Mouse (Mus musculus) embryonic facial prominence, embryonic 13.5 days (tissue): ENCODE results near the gene Tekt4. TPM values are rescaled to one million over a fixed set of nuclear protein-coding genes. Genes with fewer than 3 reads are reported as not detected.

Experiments used
- ATAC-seq: fragments of 200-750 bp; cut with Nextera tagmentation; 2 replicates; pipeline ENCODE4 v1.8.0; 2017; ENCODE audit warnings: low read depth; ENCODE audit not compliant: insufficient number of reproducible peaks, insufficient read depth, low FRiP score, low TSS enrichment
- H3K27ac ChIP-seq: fragments of 300-500 bp; sonication (generic); 2 replicates; pipeline ENCODE4 v1.5.1; 2015; ENCODE audit warnings: moderate library complexity, mild to moderate bottlenecking, inconsistent platforms
- H3K27me3 ChIP-seq: fragments of 300-500 bp; sonication (generic); 2 replicates; pipeline ENCODE4 v1.6.1; 2015; ENCODE audit warnings: mild to moderate bottlenecking, inconsistent platforms
- H3K36me3 ChIP-seq: fragments of 300-500 bp; sonication (generic); 2 replicates; pipeline ENCODE4 v1.6.1; 2015; ENCODE audit warnings: mild to moderate bottlenecking, inconsistent platforms
- H3K4me1 ChIP-seq: fragments of 300-500 bp; sonication (generic); 2 replicates; pipeline ENCODE4 v1.6.1; 2015; ENCODE audit warnings: inconsistent platforms
- H3K4me2 ChIP-seq: fragments of 300-500 bp; sonication (generic); 2 replicates; pipeline ENCODE4 v1.6.1; 2015; ENCODE audit warnings: moderate library complexity, mild to moderate bottlenecking, inconsistent platforms
- H3K4me3 ChIP-seq: fragments of 300-500 bp; sonication (generic); 2 replicates; pipeline ENCODE4 v1.5.1; 2015; ENCODE audit warnings: mild to moderate bottlenecking, inconsistent platforms
- H3K9ac ChIP-seq: fragments of 300-500 bp; sonication (generic); 2 replicates; pipeline ENCODE4 v1.6.1; 2015; ENCODE audit warnings: mild to moderate bottlenecking, inconsistent platforms
- H3K9me3 ChIP-seq: fragments of 300-500 bp; sonication (generic); 2 replicates; pipeline ENCODE4 v1.6.1; 2016; ENCODE audit warnings: inconsistent platforms
- WGBS: fragments of 180-500 bp; shearing (Covaris S2); methylation state at CpG from one replicate; pipeline ENCODE4 v1.1.7; 2015; ENCODE audit warnings: mixed read lengths; 5-methylcytosine and 5-hydroxymethylcytosine counted together
- polyA plus RNA-seq: library from polyadenylated mRNA; unstranded; fragments of >200 nt; fragmentation: Nextera tagmentation; extraction: Ambion mirVana; gene quantifications from 2 replicates; pipeline ENCODE4 v1.2.1, GENCODE M21; 2015

Tekt4 gene
- polyA plus RNA-seq, 1 experiment from 2014 or later = not detected

DNA sequence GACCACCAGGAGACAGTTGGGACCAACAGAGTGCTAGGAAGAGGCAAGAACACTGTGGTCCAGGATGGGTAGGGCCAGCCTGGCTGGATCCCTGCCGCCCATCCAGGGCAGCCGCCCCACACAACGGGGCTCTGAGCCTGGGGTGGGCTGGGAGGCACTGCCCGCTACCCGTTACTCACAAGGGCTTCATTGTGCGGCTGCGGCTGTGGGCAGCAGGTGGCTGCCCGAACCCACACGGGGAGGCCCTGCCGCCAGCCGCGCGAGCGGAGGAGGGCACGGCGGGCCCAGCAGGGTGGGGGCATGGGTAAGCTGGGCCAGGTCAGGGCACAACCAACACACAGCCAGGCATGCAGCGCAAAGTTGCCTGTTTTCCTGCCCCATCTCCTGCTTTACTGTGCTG is 63.7 kb downstream of the Tekt4 start:
- Histone ChIP-seq H3K4me3 (no peak overlapping the region), H3K27ac (no peak overlapping the region), H3K4me2 (no peak overlapping the region), H3K9me3 (no peaks in the 10 kb centered on the region), H3K27me3 (no peaks in the 10 kb centered on the region), H3K9ac (no peak overlapping the region), H3K36me3 (no peaks in the 10 kb centered on the region), H3K4me1 (peaks cover 41% of the 10 kb centered on the region)
- WGBS = 83% methylated on average over 17 of the region's 17 CpGs
- no peak for ATAC-seq

DNA sequence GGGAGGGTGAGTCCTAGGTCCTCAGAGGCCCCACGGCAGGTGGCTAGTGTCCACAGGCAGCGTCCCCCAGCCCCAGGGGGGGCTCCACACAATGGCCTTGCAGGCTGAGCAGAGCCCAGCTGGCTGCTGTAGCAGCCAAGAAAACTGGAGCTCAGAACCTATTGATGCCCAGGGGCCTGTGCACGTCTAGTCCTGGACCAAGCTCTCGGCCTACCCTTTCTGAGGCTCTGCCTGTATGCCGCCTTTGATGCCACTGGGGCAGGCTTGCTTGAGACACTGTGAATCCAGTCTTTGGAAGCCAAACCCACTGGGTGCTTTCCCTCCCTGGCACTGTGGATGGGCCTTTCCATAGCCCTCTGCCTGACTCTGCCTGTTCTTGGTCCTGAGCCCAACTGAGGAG is 65.1 kb downstream of the Tekt4 start:
- ATAC-seq = no peak
- no peaks in the 10 kb centered on the region for H3K27me3 ChIP-seq
- H3K9ac ChIP-seq = peak overlapping the region; percentile 12; the same call in 1 of the 2 replicates
- WGBS = 76% methylated on average over 5 of the region's 5 CpGs
- no peaks in the 10 kb centered on the region for H3K36me3 ChIP-seq
- H3K4me1 ChIP-seq = peaks cover 55% of the 10 kb centered on the region
- H3K27ac ChIP-seq = peak overlapping the region; percentile 75
- no peak overlapping the region for H3K4me3 ChIP-seq
- H3K9me3 ChIP-seq = no peaks in the 10 kb centered on the region
- no peak overlapping the region for H3K4me2 ChIP-seq

DNA sequence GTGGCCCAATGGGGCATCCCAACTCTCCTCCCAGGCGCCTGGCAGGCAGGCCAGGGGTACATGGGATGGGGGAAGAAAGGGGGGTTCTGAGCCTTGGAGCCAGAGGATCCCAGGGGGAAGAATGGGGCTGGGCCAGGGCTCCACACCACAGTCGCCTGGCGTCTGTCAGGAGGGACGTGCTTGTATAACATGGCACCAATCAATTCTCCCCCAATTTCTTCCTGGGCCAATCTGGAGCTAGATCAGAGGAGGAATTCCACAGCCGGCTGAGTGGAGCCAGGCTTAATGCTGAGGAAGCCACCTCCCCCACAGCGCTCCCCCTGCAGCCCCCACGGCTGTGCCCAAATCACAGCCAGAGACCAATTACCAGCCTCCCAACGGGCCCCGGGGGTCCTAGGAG is 66.1 kb downstream of the Tekt4 start:
- H3K4me3 ChIP-seq = no peak overlapping the region
- H3K27me3 ChIP-seq = no peaks in the 10 kb centered on the region
- peaks cover 61% of the 10 kb centered on the region for H3K4me1 ChIP-seq
- H3K9ac ChIP-seq = peak overlapping the region; percentile 21; the same call in 1 of the 2 replicates
- H3K27ac ChIP-seq = peak overlapping the region; percentile 75
- no peaks in the 10 kb centered on the region for H3K9me3 ChIP-seq
- H3K36me3 ChIP-seq = no peaks in the 10 kb centered on the region
- 23% methylated on average over 9 of the region's 9 CpGs for WGBS
- H3K4me2 ChIP-seq = peak overlapping the region; percentile 17
- no peak for ATAC-seq

DNA sequence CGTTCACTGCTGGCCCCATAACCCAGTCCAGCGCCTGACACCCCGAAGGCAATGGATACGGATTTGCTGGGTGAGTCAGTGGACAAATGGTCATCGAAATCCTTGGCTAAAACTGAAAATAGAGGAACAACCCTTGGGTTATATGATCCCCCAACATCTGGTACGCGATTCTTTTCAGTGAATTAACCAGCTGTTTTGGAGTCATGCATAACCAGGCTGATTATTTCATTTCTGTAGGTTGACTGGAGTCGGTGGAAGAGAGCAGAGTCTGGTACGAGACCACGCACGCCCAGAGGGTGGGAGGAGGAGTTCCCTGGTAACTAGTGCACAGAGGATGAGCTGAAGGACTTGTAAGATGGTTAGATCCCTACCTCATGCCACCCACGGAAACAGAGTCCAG is 67.7 kb downstream of the Tekt4 start:
- H3K9ac ChIP-seq = no peak overlapping the region
- ATAC-seq = no peak
- no peaks in the 10 kb centered on the region for H3K36me3 ChIP-seq
- WGBS = 31% methylated on average over 12 of the region's 12 CpGs
- no peak overlapping the region for H3K4me2 ChIP-seq
- H3K27me3 ChIP-seq = no peaks in the 10 kb centered on the region
- peak overlapping the region; percentile 75; the same call in 1 of the 2 replicates for H3K27ac ChIP-seq
- H3K4me3 ChIP-seq = no peak overlapping the region
- H3K4me1 ChIP-seq = peaks cover 64% of the 10 kb centered on the region
- no peaks in the 10 kb centered on the region for H3K9me3 ChIP-seq

Other genes starting within 250 kb of the Tekt4 start
- 33.9 and 34.3 TPM in 2 replicates for gene Gnptg, start 214.5 kb upstream of the Tekt4 start, polyA plus RNA-seq
- gene Tsr3, start 214.4 kb upstream of the Tekt4 start, polyA plus RNA-seq = 54.4 and 57.2 TPM in 2 replicates
- 1.8 and 2.2 TPM in 2 replicates for gene Baiap3, start 198.3 kb upstream of the Tekt4 start, polyA plus RNA-seq
- 631 and 713 TPM in 2 replicates for gene Ube2i, start 180.0 kb upstream of the Tekt4 start, polyA plus RNA-seq
- gene Prss34, start 156.2 kb upstream of the Tekt4 start, polyA plus RNA-seq = 0.51 and 0.79 TPM in 2 replicates
- gene Prss28, start 146.0 kb upstream of the Tekt4 start, polyA plus RNA-seq = not detected in 2 replicates
- not detected in 2 replicates for gene Prss29, start 136.0 kb upstream of the Tekt4 start, polyA plus RNA-seq
- gene Tpsab1, start 109.1 kb upstream of the Tekt4 start, polyA plus RNA-seq = 0.21 and 0.23 TPM in 2 replicates
- 0.95 and 3.7 TPM in 2 replicates for gene Tpsb2, start 88.3 kb upstream of the Tekt4 start, polyA plus RNA-seq
- gene Tpsg1, start 85.3 kb upstream of the Tekt4 start, polyA plus RNA-seq = 1.0 and 2.2 TPM in 2 replicates
- gene Cacna1h, start 20.8 kb upstream of the Tekt4 start, polyA plus RNA-seq = 6.2 and 8.6 TPM in 2 replicates
- gene Sstr5, start 42.7 kb downstream of the Tekt4 start, polyA plus RNA-seq = 0.36 and 0.65 TPM in 2 replicates
- gene Sox8, start 116.1 kb downstream of the Tekt4 start, polyA plus RNA-seq = 9.1 and 11.1 TPM in 2 replicates
- gene Lmf1, start 124.5 kb downstream of the Tekt4 start, polyA plus RNA-seq = 28.7 and 33.8 TPM in 2 replicates